Mouse (Mus musculus) testis, adult 2 months (tissue): ENCODE results near the gene Dgcr2. TPM values are rescaled to one million over a fixed set of nuclear protein-coding genes. Genes with fewer than 3 reads are reported as not detected.

Experiments used
- H3K27ac ChIP-seq: fragments of 200-500 bp; 2 replicates; pipeline ENCODE4 v1.5.1; 2012; ENCODE audit warnings: low read depth, low read length; ENCODE audit not compliant: control insufficient read depth, insufficient read depth
- H3K27me3 ChIP-seq: fragments of 200-500 bp; 2 replicates; pipeline ENCODE4 v1.6.1; 2012; ENCODE audit warnings: mild to moderate bottlenecking, low read length, moderate library complexity; ENCODE audit not compliant: control insufficient read depth, insufficient read depth
- H3K36me3 ChIP-seq: fragments of 200-500 bp; 2 replicates; pipeline ENCODE4 v1.6.1; 2012; ENCODE audit warnings: mild to moderate bottlenecking, low read length; ENCODE audit not compliant: control insufficient read depth, insufficient read depth
- H3K4me1 ChIP-seq: fragments of 200-500 bp; 2 replicates; pipeline ENCODE4 v1.6.1; 2012; ENCODE audit warnings: low read length; ENCODE audit not compliant: control insufficient read depth, insufficient read depth
- H3K4me3 ChIP-seq: fragments of 200-500 bp; 2 replicates; pipeline ENCODE4 v1.5.1; 2012; ENCODE audit warnings: low read depth, mild to moderate bottlenecking, low read length, moderate library complexity, mixed read lengths; ENCODE audit not compliant: control insufficient read depth
- CTCF ChIP-seq: fragments of 200-500 bp; IDR thresholded peaks from 2 replicates; pipeline ENCODE4 v1.5.1; 2012; ENCODE audit warnings: low read depth, mild to moderate bottlenecking, inconsistent platforms, low read length, moderate library complexity; ENCODE audit not compliant: control insufficient read depth, insufficient read depth, insufficient replicate concordance
- POLR2A ChIP-seq: fragments of 200-500 bp; IDR thresholded peaks from 2 replicates; pipeline ENCODE4 v1.6.1; 2012; ENCODE audit warnings: low read depth, mild to moderate bottlenecking, inconsistent platforms, low read length, moderate library complexity; ENCODE audit not compliant: control insufficient read depth
- polyA plus RNA-seq: library from polyadenylated mRNA; depleted of rRNA; stranded (reverse); fragments of >200 nt; gene quantifications from 2 replicates; pipeline ENCODE4 v1.2.3, GENCODE M21; 2012

Dgcr2 gene
- polyA plus RNA-seq, 1 experiment: 263 TPM

DNA sequence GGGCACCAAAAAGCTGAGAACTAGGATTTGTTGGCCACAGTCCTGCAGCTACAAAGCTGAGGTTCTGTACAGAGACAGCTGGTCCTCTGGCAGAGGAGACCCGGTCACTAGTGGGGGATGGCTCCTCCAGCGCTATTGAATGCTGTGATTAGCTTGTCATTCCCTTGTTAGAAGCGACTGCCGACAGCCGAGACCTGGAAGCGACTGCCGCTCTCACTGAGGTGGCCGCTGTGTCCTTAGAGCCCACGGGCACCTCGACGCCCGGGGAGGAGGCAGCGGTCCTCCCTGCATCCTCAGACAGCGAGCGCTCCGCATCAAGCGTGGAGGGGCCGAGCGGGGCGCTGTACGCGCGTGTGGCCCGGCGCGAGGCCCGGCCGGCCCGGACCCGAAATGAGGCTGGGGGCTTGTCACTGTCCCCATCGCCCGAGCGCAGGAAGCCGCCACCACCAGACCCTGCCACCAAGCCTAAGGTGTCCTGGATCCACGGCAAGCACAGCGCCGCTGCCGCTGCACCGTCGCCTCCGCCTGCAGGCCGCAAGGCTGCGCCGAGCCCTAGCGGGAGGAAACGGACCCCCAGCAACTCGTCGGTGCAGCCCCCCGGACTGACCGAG lies 91.7 kb downstream of the Dgcr2 start:
- Histone ChIP-seq H3K27ac (peak overlapping the region; percentile 83; the same call in 1 of the 2 replicates), H3K4me3 (peak overlapping the region; percentile 89), H3K27me3 (no peaks in the 10 kb centered on the region), H3K36me3 (no peaks in the 10 kb centered on the region), H3K4me1 (peaks cover 45% of the 10 kb centered on the region)
- TF ChIP-seq CTCF: no peak
- no peak; the same call in 1 of the 2 replicates for TF ChIP-seq POLR2A

DNA sequence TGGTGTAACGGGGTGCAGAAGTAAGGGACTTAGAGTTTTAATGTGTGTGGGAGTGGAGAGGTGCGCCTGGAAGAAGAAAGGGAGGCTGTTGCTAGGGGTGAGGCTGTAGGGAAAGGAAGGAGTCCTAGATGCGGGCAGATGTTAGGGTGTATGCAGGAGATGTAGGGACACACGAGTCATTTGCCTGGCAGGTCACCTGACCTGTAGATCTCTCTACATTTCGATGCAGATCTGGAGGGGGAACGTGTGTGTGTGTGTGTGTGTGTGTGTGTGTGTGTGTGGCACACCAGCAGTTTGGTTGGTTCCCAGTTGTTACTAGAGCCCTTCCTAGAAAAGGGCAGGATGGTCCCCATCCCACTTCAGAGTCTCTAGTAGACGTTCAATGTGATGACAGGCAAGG lies 93.4 kb downstream of the Dgcr2 start:
- H3K4me3 ChIP-seq: no peak overlapping the region
- H3K27me3 ChIP-seq: no peaks in the 10 kb centered on the region
- no peak overlapping the region for H3K27ac ChIP-seq
- TF ChIP-seq POLR2A (no peak), CTCF (no peak)
- H3K36me3 ChIP-seq: no peaks in the 10 kb centered on the region
- peaks cover 45% of the 10 kb centered on the region for H3K4me1 ChIP-seq

DNA sequence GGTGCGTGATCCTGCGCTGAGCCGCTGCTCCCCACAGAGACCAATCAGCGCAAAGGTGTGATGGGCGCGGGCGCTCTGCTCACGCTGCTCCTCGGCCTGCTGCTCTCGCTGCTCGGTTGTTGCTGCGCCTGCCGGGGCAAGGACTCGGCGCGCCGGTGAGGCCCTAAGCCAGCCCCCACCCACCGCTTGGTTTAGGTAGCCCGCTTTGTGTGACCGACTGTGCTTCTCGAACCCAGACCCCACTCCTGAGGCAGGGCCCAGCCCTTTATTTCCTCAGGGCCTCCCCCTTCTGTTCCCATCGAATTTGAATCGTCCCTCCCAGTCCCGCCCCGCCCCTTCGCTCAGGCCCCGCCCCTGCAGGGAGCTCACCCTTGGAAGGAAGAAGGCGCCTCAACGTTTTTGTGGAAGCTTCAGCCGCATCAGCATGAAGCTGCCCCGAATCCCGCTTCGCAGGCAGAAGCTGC lies 93.9 kb downstream of the Dgcr2 start:
- Histone ChIP-seq H3K36me3 (no peaks in the 10 kb centered on the region), H3K4me1 (peaks cover 45% of the 10 kb centered on the region), H3K4me3 (peak overlapping the region; percentile 57), H3K27ac (no peak overlapping the region), H3K27me3 (no peaks in the 10 kb centered on the region)
- TF ChIP-seq CTCF (no peak), POLR2A (0 out of 2 replicates have a peak, but pooled peaks have one; percentile 13)

DNA sequence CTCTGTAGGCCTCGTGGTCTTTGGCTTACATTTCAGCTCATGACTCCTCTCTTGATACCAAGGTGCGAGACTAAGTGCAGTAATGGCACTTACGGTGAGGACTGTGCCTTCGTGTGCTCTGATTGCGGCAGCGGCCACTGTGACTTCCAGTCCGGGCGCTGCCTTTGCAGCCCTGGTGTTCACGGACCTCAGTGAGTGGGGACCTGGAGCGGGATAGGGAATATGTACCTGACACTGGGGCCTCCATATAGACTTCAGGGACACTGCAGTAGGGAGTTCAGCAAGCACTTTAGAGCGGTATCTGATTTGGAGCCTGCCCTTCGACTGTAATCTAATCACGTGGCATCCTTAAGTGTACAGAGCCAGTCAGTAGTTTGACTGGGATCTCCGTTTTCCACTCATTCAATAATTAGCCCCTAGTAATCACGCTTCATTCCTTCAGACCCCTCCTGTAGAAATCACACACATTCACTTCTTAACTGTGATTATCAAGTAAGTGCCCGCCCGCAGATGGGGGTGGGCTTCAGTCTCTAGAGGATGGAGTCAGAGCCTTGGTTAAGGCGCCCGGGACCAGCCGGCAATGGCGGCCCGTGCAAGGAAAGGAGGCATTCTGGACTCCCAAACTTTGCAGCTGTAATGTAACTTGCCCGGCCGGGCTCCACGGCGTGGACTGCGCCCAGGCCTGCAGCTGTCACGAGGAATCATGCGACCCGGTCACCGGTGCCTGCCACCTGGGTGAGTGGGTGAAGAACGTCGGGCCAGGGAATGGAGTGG lies 94.5 kb downstream of the Dgcr2 start:
- no peak for TF ChIP-seq POLR2A
- no peak for TF ChIP-seq CTCF
- no peak overlapping the region for H3K27ac ChIP-seq

DNA sequence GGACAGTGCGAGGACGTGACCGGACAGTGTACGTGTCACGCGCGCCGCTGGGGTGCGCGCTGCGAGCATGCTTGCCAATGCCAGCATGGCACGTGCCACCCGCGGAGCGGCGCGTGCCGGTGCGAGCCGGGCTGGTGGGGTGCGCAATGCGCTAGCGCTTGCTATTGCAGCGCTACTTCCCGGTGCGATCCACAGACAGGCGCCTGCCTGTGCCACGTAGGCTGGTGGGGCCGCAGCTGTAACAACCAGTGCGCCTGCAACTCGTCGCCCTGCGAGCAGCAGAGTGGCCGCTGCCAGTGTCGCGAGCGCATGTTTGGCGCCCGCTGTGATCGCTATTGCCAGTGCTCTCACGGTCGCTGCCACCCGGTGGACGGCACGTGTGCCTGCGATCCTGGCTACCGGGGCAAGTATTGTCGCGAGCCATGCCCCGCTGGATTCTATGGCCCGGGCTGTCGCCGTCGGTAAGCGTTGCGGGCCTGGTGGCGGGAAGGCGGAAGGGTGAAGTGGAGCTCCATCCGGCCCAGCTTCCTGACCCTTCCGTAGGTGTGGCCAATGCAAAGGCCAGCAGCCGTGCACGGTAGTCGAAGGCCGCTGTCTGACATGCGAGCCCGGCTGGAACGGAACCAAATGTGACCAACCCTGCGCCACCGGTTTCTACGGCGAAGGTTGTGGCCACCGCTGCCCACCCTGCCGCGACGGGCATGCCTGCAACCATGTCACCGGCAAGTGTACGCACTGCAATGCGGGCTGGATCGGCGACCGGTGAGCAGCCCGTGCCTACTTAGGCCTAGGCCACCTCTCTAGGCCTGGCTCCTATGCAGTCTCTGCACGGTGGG lies 95.3 kb downstream of the Dgcr2 start:
- H3K27me3 ChIP-seq: no peaks in the 10 kb centered on the region
- H3K36me3 ChIP-seq: no peaks in the 10 kb centered on the region
- peak overlapping the region; percentile 9 for H3K4me3 ChIP-seq
- TF ChIP-seq POLR2A: 0 out of 2 replicates have a peak, but pooled peaks have one; percentile 15
- no peak for TF ChIP-seq CTCF
- no peak overlapping the region for H3K27ac ChIP-seq
- H3K4me1 ChIP-seq: peaks cover 45% of the 10 kb centered on the region

More for the DNA sequence above, 94.5 kb downstream of the Dgcr2 start:
- Histone ChIP-seq H3K27me3 (no peaks in the 10 kb centered on the region), H3K4me3 (peak overlapping the region; percentile 57), H3K36me3 (no peaks in the 10 kb centered on the region), H3K4me1 (peaks cover 45% of the 10 kb centered on the region)

DNA sequence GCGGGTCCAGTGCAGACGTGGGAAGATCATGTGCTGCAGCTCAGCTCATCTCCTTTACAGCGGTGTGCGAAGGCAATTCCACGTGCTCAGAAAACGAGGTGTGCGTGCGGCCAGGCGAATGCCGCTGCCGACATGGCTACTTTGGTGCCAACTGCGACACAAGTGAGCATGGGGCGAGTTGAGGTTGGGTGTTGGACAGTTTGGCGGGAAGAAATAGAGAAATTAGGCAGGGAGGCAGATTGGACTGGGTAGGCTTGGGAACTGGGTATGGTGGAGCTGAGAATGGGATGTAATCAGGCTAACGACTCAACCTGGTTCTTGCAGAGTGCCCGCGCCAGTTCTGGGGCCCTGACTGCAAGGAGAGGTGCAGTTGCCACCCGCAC lies 95.9 kb downstream of the Dgcr2 start:
- no peak overlapping the region; the same call in 1 of the 2 replicates for H3K4me3 ChIP-seq
- H3K4me1 ChIP-seq: peaks cover 45% of the 10 kb centered on the region
- no peaks in the 10 kb centered on the region for H3K27me3 ChIP-seq
- TF ChIP-seq CTCF (no peak), POLR2A (no peak)
- no peaks in the 10 kb centered on the region for H3K36me3 ChIP-seq
- no peak overlapping the region for H3K27ac ChIP-seq
